Mouse (Mus musculus): ENCODE results near the gene Gm17617. TPM values are rescaled to one million over a fixed set of nuclear protein-coding genes. Genes with fewer than 3 reads are reported as not detected.

The Gm17617 gene
- polyA plus RNA-seq, 1 experiment from 2014 or later, result not detected

Other genes starting within 250 kb of the Gm17617 start
- gene Unc5a, start 184.1 kb downstream of the Gm17617 start, polyA plus RNA-seq (2016; fragmentation: Nextera tagmentation; extraction: Ambion mirVana), result 2.4 TPM in 2 replicates
- gene Hk3, start 112.2 kb downstream of the Gm17617 start, polyA plus RNA-seq (2016; fragmentation: Nextera tagmentation; extraction: Ambion mirVana), result 0.58 TPM in 2 replicates
- 23.4 and 23.5 TPM in 2 replicates for gene Uimc1, start 33.2 kb downstream of the Gm17617 start, polyA plus RNA-seq (2016; fragmentation: Nextera tagmentation; extraction: Ambion mirVana)
- 24.5 and 25.1 TPM in 2 replicates for gene Zfp346, start 28.2 kb downstream of the Gm17617 start, polyA plus RNA-seq (2016; fragmentation: Nextera tagmentation; extraction: Ambion mirVana)
- 0.16 and 0.30 TPM in 2 replicates for gene Fgfr4, start 19.1 kb upstream of the Gm17617 start, polyA plus RNA-seq (2016; fragmentation: Nextera tagmentation; extraction: Ambion mirVana)
- gene Nsd1, start 76.2 kb upstream of the Gm17617 start, polyA plus RNA-seq (2016; fragmentation: Nextera tagmentation; extraction: Ambion mirVana), result 66.8 and 70.1 TPM in 2 replicates
- 502 and 512 TPM in 2 replicates for gene Prelid1, start 187.0 kb upstream of the Gm17617 start, polyA plus RNA-seq (2016; fragmentation: Nextera tagmentation; extraction: Ambion mirVana)
- gene Rab24, start 188.4 kb upstream of the Gm17617 start, polyA plus RNA-seq (2016; fragmentation: Nextera tagmentation; extraction: Ambion mirVana), result 67.1 and 76.5 TPM in 2 replicates
- gene Mxd3, start 196.3 kb upstream of the Gm17617 start, polyA plus RNA-seq (2016; fragmentation: Nextera tagmentation; extraction: Ambion mirVana), result 23.0 and 28.5 TPM in 2 replicates
- gene Lman2, start 229.2 kb upstream of the Gm17617 start, polyA plus RNA-seq (2016; fragmentation: Nextera tagmentation; extraction: Ambion mirVana), result 97.8 and 100 TPM in 2 replicates
- 0.34 and 0.58 TPM in 2 replicates for gene Rgs14, start 236.2 kb upstream of the Gm17617 start, polyA plus RNA-seq (2016; fragmentation: Nextera tagmentation; extraction: Ambion mirVana)